Mouse (Mus musculus) embryonic fibroblast, embryonic 13.5 days (primary cell): Measurements from ENCODE around the gene Snx30.

Experiments
- CTCF ChIP-seq: IDR thresholded peaks from 2 replicates; pipeline ENCODE4 v1.5.1; 2011; ENCODE audit warnings: mild to moderate bottlenecking, control low read depth, low read length, moderate library complexity, borderline replicate concordance; ENCODE audit not compliant: insufficient read depth
- POLR2A ChIP-seq: IDR thresholded peaks from 2 replicates; pipeline ENCODE4 v1.6.1; 2011; ENCODE audit warnings: low read depth, mild to moderate bottlenecking, control low read depth, low read length, moderate library complexity

GRCm38 (mm10) chr4:59824860-59825259 lies 19.2 kb downstream of the Snx30 start:
- TF ChIP-seq CTCF (no peak), POLR2A (no peak)
